Mouse (Mus musculus) cerebellum, postnatal 25 days (tissue): ENCODE data around the gene Scamp1.
"Not testable (repeated sequence)": the region's sequence is repeated elsewhere in the genome, so short reads cannot be mapped to it uniquely, and the experiment has no call there.

Source experiments
- DNase-seq, 2 experiments: peaks; one replicate each; pipeline ENCODE4 v3.0.0; 2021; ENCODE audit warnings: mixed read lengths in 2 of 2

Scamp1 gene

GRCm38 (mm10) chr13:94285281-94285871 lies at the start of gene Scamp1:
Gene Scamp1 (minus strand): TSS chr13:94285857.
- DNase-seq: peak; percentile 97 to 98

DNA sequence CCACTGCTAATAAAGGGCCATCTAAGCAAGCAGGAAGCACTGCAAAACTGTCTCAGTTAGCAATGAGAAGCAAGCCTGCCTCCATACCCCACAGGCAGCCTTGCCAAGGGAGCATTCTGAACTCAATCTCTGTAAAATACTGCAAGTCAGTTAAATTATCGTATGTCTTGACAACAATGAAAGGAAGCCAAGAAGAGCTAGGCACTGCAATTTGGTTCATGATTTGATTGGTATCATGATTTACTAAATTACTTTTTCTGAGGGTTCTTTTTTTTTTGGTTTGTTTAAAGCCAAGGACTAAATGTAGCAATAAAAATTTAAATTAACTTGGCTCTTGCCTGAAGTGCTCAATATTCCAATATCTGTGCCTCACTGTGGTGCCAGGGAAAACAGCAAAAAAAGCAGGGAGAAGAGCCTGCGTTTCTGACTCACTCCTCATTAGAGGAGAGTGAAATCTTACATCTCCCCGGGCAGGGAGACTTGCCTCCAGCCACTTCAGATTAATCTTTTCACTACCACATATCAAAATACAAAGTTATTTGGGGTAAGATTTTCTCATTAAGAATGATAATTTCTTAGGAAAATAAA lies 44.8 kb upstream of the Scamp1 start:
- DNase-seq: no peak

- not testable (repeated sequence) for DNase-seq
Measured at GRCm38 (mm10) chr13:94329005-94329404, 43.3 kb upstream of the Scamp1 start.

DNA sequence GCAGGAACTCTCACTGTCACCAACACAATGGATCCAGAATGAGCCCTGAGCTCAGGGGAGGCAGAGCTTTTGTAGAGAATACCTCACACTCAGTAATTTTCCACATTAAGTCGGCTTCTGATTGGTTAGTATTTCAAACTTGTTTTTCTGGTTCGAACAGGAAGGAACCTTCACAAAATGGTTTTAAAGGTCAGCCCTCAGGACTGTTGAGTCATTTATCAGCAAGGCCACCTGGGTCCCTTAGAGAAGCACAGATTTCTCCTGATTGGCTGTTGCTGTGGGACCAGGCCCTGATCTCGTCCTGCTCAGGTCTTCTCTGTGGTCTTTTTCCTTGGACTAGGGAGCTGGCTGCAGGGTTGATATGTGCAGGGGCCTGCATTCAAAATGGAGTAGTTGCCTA lies 42.4 kb upstream of the Scamp1 start:
- DNase-seq: no peak

DNA sequence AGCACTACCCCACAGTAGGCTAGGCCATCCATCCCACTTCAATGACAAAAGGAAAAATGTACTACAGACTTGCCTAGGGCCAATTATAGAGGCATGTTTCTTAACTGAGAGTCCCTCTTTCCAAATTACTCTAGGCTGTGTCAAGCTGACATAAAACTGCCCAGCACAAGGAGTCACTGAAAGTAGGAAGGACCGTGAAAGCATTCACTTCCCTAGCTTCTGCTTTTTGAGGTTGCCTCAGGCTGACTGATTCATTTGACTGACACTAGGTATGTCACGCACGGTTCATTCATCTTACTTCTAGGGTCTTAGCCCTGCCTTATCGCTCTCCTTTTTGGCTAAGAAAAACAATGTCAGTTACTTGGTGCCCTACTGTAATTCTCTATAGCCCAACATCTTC lies 36.8 kb upstream of the Scamp1 start:
- DNase-seq: no peak

- peak in 1 of 2 experiments; percentile 34 for DNase-seq
Measured at GRCm38 (mm10) chr13:94321094-94321792, 35.6 kb upstream of the Scamp1 start.

GRCm38 (mm10) chr13:94316975-94317511 lies 31.4 kb upstream of the Scamp1 start:
- no peak for DNase-seq

GRCm38 (mm10) chr13:94312812-94313211 lies 27.2 kb upstream of the Scamp1 start:
- not testable (repeated sequence) for DNase-seq

DNA sequence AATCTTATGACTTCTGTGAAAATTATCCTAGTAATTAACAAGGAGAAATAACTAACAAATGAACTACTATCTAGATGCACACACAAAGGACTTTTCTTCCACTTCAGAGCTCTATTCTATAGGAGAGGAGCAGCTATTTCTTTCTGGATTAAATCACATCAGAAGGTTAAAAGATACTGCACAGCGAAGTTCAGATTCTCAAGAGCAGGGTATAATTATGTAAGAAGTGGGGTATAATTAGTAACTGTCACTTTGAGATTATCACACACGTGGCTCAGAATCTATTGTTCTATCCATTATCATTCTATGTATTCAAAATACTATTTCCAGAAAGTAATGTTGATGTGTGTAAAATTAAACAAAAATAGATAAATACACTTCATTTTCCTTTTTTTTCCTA lies 22.6 kb upstream of the Scamp1 start:
- DNase-seq: no peak

DNA sequence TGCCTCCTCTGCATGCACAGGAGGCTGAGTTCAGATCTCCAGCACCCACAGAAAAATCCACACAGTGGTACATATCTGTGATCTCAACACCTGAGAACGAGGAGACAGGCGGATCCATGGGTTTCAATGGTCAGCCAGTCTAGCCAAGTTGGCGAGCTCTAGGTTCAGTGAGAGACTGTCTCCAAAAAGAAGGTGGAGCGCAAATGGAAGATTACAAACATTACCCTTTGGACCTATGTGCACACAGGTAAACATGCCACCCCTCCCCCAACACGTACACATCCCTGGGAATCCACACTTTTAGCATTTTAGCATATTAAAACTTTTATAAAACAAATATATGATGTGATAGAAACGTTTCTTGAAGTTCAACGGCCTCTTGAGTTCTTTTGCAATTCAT lies 21.9 kb upstream of the Scamp1 start:
- no peak for DNase-seq

DNA sequence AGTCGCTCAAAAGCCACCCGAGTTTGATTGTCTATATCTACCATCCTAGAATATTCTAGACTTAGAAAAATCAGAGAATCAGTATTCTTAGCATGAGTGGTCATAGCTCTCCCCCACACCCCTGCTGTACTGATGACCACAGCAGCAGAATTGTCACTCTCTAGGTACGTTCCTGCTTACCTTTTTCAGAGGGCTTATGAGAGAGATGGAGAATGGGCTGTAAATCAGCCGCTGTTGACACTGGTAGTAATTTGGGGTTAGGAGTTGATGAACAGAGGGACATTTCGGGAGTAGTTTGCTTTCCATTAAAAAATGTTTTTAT lies 21.3 kb upstream of the Scamp1 start:
- no peak for DNase-seq

DNA sequence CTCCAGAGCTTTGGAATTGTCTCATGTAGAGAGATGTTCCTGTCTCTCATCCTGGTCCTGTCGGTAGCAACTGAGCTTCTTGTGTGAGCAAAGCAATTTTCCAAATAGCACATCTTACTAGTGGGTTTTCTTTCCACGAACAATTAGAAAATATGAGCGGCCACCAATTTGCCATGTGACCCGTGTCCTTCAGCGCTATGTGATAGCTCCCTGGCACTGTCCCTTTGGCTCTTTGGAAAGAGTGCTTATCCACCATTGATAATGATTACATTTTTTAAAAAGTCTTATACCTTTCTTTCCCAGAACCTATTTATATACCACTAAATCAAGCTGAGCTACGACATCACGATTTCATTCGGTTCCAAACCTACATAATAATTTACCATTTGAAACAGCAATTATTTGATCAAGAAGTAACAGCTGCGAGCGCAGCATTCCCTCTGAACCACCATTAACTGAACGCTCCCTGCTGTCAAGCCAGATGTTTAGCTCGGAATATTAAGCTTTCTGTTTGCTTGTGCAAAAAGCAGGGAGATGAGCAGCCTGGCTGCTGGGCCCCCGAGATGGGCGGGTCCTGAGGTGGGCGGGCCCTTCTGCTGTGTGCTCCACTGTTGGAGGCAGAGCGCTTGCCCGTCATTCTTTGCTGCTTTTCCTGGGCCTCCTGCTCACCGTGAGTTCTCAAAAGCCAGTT lies 20.8 kb upstream of the Scamp1 start:
- peak; percentile 27 to 47 for DNase-seq

- no peak for DNase-seq
Measured at GRCm38 (mm10) chr13:94300946-94301538, 15.4 kb upstream of the Scamp1 start.

DNA sequence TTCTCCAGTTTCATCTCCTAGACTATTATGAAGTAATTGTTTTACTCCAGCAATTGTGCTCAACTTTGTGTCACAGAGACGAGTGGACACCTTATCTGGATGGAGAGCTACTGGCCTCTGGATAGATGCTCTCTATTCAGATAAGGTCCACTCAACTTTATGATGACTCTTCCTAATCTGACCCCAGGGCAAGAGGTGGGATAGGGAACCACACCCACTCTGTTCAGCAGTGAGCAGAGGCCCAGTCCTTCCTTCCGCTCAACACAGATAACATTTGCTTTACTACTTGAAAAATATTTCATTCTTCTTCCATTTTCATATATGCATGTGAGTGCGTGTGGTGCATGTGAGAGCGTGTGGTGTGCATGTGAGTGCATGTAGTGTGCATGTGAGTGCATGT lies 14.6 kb upstream of the Scamp1 start:
- DNase-seq: no peak

GRCm38 (mm10) chr13:94298401-94298800 lies 12.7 kb upstream of the Scamp1 start:
- DNase-seq: no peak

- no peak for DNase-seq
Measured at GRCm38 (mm10) chr13:94296371-94296770, 10.7 kb upstream of the Scamp1 start.

DNA sequence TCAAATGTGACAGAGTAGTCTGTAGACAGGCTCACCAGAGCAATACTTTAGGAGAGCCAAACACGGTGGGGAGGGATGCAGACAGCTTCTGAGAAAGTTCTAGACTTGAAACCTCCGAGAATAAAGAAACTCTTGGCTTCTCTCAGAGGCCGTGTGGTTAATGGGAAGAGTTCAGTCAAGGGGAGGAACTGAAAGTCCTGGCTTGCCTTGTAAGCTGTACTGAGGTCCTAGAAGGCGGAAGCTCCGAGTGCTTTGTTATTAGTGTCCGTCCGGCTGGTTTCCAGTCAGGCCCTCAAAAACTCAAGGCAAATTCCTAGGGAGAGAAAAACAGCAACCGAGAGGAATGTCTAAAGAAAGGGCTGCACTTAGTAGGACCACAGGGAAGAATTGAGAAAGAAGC lies 10.3 kb upstream of the Scamp1 start:
- DNase-seq: no peak

DNA sequence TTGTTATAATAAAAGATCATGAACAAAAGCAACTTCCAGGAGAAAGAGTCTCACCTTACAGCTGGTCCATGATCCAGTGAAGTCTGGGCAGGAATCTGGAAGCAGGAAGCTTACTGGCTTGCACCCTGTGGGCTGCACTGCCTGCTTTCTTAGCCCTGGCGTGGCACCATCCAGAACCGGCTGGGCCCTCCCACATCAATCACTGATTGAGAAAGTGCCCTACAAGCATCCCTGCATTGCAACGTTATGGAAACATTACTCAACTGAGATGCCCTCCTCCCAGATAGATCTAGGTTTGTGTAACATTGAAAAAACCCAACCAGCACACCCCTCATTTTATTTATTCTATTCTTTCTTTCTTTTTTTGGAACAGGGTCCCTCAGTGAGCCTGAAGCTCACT lies 9.2 kb upstream of the Scamp1 start:
- no peak for DNase-seq

DNA sequence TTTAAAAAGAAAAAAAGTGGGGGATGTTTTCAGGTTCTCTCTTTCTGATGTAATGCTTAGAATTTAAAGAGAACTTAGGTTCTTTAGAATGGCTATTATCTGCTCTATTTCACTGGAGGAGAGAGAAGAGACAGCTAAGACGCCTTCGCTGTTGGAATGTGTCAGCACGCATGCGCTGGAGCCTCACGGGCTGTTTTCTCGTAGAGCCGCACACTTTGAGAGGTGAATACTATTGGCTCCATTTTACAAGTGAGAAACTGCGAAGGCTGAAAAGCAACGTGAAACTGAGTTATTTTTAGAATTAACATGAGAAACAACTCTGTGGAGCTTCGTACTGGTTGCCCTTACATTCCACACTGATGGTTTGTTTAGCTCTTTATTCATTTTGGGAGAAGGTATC lies 8.3 kb upstream of the Scamp1 start:
- no peak for DNase-seq

DNA sequence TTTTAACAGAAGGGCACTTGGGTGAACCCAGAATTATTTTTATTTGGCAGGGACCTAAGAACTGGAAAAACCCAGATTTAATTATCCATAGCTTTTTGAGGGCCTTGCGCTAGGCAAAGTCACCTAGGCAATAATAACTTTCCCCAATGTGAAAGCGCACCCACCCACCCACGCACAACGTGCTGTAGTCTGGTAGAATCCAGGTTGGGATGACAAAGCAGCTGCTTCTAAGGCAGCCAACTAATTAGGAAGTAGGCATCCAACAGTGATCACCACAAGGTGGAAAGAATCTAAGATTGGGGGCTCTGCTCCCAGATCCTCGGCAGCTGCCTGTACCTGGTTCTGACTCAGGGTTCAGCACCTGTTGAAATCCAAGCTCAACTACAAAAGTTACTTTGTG lies 538 bp upstream of the Scamp1 start:
- DNase-seq: no peak

GRCm38 (mm10) chr13:94284543-94285269 lies 951 bp downstream of the Scamp1 start:
- DNase-seq: peak in 1 of 2 experiments; percentile 78

GRCm38 (mm10) chr13:94279420-94279819 lies 6.2 kb downstream of the Scamp1 start:
- no peak for DNase-seq

DNA sequence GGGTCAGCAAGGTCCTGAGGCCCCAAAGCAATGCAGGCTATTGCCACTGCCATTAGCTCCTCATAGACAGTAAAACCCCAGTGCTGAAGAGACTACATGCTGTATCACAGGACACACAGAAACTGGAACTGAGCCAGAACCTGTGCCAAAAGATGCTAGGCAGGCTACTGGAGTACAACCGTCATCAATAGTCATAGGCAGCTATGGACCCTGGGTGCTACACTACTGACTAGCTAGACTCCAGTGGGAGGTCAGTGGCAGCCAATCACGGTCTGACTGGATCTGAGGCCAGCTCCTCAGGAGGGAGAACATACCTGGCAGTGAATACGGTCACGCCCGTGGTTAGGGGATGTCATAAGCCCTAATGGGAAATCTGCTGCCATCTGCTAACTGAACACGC lies 14.4 kb downstream of the Scamp1 start:
- DNase-seq: peak; percentile 61 to 62
